Mouse (Mus musculus): ENCODE measurements around the gene Psmb3. TPM values are rescaled to one million over a fixed set of nuclear protein-coding genes. Genes with fewer than 3 reads are reported as not detected.
A peak's percentile ranks its signal among the peaks of the same experiment; 100 is the strongest.

The Psmb3 gene
- total and polyA plus RNA-seq, 3 experiments: 560 to 1,251 (median 863) TPM

DNA sequence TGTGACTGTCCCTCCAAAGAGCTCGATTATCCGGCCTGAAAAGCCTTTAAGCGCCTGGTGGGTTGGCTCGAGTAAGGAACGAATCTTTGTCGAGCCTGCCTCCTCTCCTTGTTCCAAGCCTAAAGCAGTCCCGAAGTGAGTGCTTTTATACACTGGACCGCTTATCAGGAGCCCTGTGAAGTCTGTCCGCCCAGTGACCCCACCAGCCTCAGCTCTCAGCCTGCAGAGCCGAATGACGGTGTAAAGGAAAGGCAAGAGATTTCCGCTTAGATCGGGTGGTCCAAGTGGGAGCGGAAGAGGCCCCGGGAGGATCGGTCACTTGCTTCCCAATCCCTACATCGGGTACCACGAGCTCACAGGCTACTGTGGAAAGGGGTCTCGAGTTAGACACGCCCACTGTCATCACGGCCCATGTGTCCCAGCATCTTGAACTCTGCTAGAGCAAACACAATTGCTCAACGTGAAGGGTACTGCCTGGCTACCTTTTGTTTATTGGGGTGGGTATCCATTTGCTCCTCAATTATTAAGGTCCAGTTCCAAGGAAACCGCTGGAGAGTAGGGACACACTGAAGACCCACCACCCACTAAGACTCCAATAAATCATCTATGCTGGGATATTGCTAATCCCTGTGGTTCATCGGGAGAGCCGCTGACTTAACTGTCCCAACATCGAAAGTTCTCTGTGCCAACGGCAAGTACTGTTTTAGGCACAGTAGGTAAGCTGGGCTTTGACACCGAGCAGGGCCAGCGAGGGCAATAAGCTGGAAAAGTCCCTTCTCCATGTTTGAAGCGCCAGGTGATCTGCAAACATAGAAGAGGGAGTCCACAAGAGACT, 2.2 kb upstream of the Psmb3 start:
- peak overlapping the region; percentile 84 for H3K9ac ChIP-seq (ENCODE audit: insufficient read depth, low read depth)
- H3K79me2 ChIP-seq (replicated peaks; ENCODE audit: control insufficient read depth, extremely low read depth, insufficient read depth, poor library complexity, severe bottlenecking): peaks cover 27% of the 10 kb centered on the region
- no peaks in the 10 kb centered on the region for H3K9me3 ChIP-seq (replicated peaks; ENCODE audit: low read length)
- H3K4me1 ChIP-seq (ENCODE audit: control insufficient read depth in 1 of 2, insufficient read depth in 2 of 2): peaks cover 9 to 48% of the 10 kb centered on the region in 2 experiments
- peak overlapping the region; percentile 69; the same call in 1 of the 2 replicates for H3K27ac ChIP-seq (ENCODE audit: insufficient read depth, low read depth)
- peak overlapping the region; percentile 66 to 71 (median 71) for H3K4me3 ChIP-seq (replicated peaks in 1 of 3; ENCODE audit: low read depth in 2 of 3, low read length in 2 of 3, poor library complexity in 1 of 3)
- no peak for DNase-seq (ENCODE audit: extremely low read depth)
- H3K27me3 ChIP-seq (replicated peaks): peaks cover 21% of the 10 kb centered on the region
- TF ChIP-seq TCF12 (IDR thresholded peaks at IDR 0.05; ENCODE audit: low read depth, low read length): 0 out of 2 replicates have a peak, but pooled peaks have one; percentile 6
- TF ChIP-seq ZNF384 (IDR thresholded peaks at IDR 0.05; ENCODE audit: low read depth, low read length): no peak
- TF ChIP-seq ZC3H11A (IDR thresholded peaks at IDR 0.05; ENCODE audit: low read depth, low read length): no peak
- peak; percentile 44; the same call in 1 of the 2 replicates for TF ChIP-seq MXI1 (IDR thresholded peaks at IDR 0.05; ENCODE audit: low read depth, low read length)
- TF ChIP-seq MAX (IDR thresholded peaks at IDR 0.05; ENCODE audit: low read length): peak; percentile 43; the same call in 1 of the 2 replicates
- TF ChIP-seq IRF4 (IDR thresholded peaks at IDR 0.05; ENCODE audit: low read depth, low read length): no peak
- dilution Hi-C loops (cut with MboI; ENCODE audit: extremely low pct_ligation_motif_present, extremely low pct_unique_long_range_greater_than_20kb, low sequenced_read_pairs): no loop called here
- in situ Hi-C loops (cut with MboI; ENCODE audit: low pct_ligation_motif_present, low pct_unique_long_range_greater_than_20kb, low sequenced_read_pairs): loop anchor here (5.0 kb wide), 1 partner anchor 36 kb away; no protein-coding TSS in a partner anchor
- peak overlapping the region; percentile 46 for H3K4me2 ChIP-seq (ENCODE audit: insufficient read depth, low read depth, poor library complexity, severe bottlenecking)
- peaks cover 7 to 18% of the 10 kb centered on the region in 2 experiments for H3K36me3 ChIP-seq (replicated peaks in 1 of 2; ENCODE audit: control insufficient read depth in 1 of 2, insufficient read depth in 1 of 2, low read length in 1 of 2)

- TF ChIP-seq MAX (IDR thresholded peaks at IDR 0.05; ENCODE audit: low read length): 0 out of 2 replicates have a peak, but pooled peaks have one; percentile 33
- 0 out of 2 replicates have a peak, but pooled peaks have one; percentile 14 for TF ChIP-seq HCFC1 (IDR thresholded peaks at IDR 0.05; ENCODE audit: low read depth, low read length)
- TF ChIP-seq CHD1 (IDR thresholded peaks at IDR 0.05; ENCODE audit: low read depth, low read length): peak; percentile 49
- TF ChIP-seq RCOR1 (conservative IDR thresholded peaks at IDR 0.05; ENCODE audit: low read depth, low read length): no peak
- no peak; the same call in 1 of the 2 replicates for TF ChIP-seq MXI1 (IDR thresholded peaks at IDR 0.05; ENCODE audit: low read depth, low read length)
- no peak for TF ChIP-seq ZC3H11A (IDR thresholded peaks at IDR 0.05; ENCODE audit: low read depth, low read length)
- TF ChIP-seq POLR2AphosphoS2 (IDR thresholded peaks at IDR 0.05; ENCODE audit: low read depth, low read length): no peak
- TF ChIP-seq SMC3 (IDR thresholded peaks at IDR 0.05; ENCODE audit: low read depth, low read length): no peak
- peak; percentile 79; the same call in 1 of the 2 replicates for TF ChIP-seq SIN3A (IDR thresholded peaks at IDR 0.05; ENCODE audit: low read length)
- TF ChIP-seq MYC (IDR thresholded peaks at IDR 0.05; ENCODE audit: low read depth, low read length): peak; percentile 54; the same call in 1 of the 2 replicates
- no peak; the same call in 1 of the 2 replicates for TF ChIP-seq KAT2A (IDR thresholded peaks at IDR 0.05; ENCODE audit: insufficient replicate concordance, low read length)
- TF ChIP-seq MAFK (IDR thresholded peaks at IDR 0.05; ENCODE audit: insufficient replicate concordance, low read length): no peak
- peaks cover 31% of the 10 kb centered on the region for H3K79me2 ChIP-seq (replicated peaks; ENCODE audit: control insufficient read depth, extremely low read depth, insufficient read depth, poor library complexity, severe bottlenecking)
- DNase-seq (ENCODE audit: extremely low read depth): no peak
- H3K9me3 ChIP-seq (replicated peaks; ENCODE audit: low read length): no peaks in the 10 kb centered on the region
- in situ Hi-C loops (cut with MboI; ENCODE audit: low pct_ligation_motif_present, low pct_unique_long_range_greater_than_20kb, low sequenced_read_pairs): loop anchor here (5.0 kb wide), 1 partner anchor 36 kb away; no protein-coding TSS in a partner anchor
- H3K4me2 ChIP-seq (ENCODE audit: insufficient read depth, low read depth, poor library complexity, severe bottlenecking): peak overlapping the region; percentile 46
- peak overlapping the region; percentile 56 for H3K9ac ChIP-seq (ENCODE audit: insufficient read depth, low read depth)
- H3K27ac ChIP-seq (ENCODE audit: insufficient read depth, low read depth): no peak overlapping the region
- peak overlapping the region; percentile 53 to 71 (median 57) for H3K4me3 ChIP-seq (replicated peaks in 1 of 3; ENCODE audit: low read depth in 2 of 3, low read length in 2 of 3, poor library complexity in 1 of 3)
- H3K27me3 ChIP-seq (replicated peaks): peaks cover 21% of the 10 kb centered on the region
- dilution Hi-C loops (cut with MboI; ENCODE audit: extremely low pct_ligation_motif_present, extremely low pct_unique_long_range_greater_than_20kb, low sequenced_read_pairs): no loop called here
- peaks cover 15 to 26% of the 10 kb centered on the region in 2 experiments for H3K36me3 ChIP-seq (replicated peaks in 1 of 2; ENCODE audit: control insufficient read depth in 1 of 2, insufficient read depth in 1 of 2, low read length in 1 of 2)
- peaks cover 9 to 47% of the 10 kb centered on the region in 2 experiments for H3K4me1 ChIP-seq (ENCODE audit: control insufficient read depth in 1 of 2, insufficient read depth in 2 of 2)
Measured at GRCm38 (mm10) chr11:97701581-97702392, 1.4 kb upstream of the Psmb3 start.

Data from CH12.LX (cell line).